Mouse (Mus musculus): Measurements from ENCODE around the gene Cox4i1. TPM values are rescaled to one million over a fixed set of nuclear protein-coding genes. Genes with fewer than 3 reads are reported as not detected.

Gene Cox4i1
- total RNA-seq, 2 experiments from 2014 or later: 930 to 997 TPM

DNA sequence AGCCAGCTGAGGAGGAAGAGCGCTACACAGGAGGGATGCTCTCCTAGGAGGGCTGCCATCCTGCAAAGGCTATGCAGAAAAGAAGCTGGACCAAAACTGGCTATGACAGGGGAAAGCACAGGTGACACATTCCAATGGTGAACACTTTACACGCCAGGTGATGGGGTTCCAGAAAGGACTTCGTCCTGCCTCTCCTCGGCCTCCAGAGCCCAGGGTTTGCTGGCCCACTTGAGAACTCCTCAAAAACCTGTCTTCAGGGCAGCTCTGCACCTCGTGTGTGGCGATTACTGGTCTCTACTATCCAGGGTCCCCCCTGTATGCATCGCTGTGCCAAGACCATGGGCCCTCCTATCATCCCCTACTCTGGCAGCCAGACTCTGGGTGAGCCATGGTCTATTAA is 20.5 kb downstream of the Cox4i1 start:
- no peak for DNase-seq (ENCODE audit: low spot score in 2 of 2)

DNA sequence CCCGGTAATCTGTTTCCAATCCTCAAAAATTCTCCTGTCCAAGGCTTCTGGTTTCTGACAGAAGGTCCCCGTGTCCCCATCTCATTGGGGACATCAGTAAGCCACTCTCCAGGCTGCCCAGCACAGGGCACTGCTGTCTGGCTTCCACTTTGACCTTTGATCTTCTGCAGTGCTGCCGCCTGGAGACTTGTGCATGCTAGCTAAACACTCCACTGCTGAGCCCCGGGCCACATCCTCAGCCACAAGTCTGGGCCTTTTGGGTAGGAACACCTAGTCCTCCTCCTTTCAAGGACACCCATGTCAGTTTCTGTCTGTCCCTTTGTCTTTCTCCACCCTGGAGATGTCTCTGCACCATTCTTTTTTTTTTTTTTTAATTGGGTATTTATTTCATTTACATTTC is 24.9 kb downstream of the Cox4i1 start:
- no peak for DNase-seq (ENCODE audit: low spot score in 2 of 2)

DNA sequence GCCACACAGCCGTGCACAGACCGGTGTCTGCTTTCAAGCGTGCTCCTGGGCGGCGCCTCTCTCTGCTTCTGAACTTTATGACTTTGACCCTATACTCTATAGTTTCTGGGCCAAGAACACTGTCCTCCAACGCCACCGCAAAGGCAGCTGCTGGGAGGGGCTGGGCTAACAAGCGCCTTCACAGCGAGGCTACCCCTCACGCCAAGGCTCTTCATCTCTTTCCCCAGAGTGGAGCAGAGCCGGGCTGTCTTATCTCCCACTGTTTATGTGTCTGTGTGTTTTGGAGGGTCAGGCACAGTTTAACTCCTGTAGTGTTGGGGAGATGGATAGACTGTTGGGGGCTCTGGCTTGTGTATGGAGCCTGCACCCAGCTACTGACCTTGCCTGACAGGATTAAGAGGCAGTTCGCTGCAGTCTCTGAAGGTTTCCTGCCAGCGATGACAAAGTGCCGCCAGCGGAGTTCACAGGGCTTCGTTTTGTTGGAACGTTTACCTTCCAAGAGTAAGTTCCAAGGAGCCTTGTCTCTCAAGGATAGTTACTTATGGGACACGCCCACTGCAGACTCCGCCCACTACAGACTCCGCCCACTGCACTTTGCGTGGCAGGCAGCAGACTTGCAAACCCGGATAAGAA is 26.0 kb downstream of the Cox4i1 start:
- DNase-seq (ENCODE audit: low spot score in 2 of 2): no peak

DNA sequence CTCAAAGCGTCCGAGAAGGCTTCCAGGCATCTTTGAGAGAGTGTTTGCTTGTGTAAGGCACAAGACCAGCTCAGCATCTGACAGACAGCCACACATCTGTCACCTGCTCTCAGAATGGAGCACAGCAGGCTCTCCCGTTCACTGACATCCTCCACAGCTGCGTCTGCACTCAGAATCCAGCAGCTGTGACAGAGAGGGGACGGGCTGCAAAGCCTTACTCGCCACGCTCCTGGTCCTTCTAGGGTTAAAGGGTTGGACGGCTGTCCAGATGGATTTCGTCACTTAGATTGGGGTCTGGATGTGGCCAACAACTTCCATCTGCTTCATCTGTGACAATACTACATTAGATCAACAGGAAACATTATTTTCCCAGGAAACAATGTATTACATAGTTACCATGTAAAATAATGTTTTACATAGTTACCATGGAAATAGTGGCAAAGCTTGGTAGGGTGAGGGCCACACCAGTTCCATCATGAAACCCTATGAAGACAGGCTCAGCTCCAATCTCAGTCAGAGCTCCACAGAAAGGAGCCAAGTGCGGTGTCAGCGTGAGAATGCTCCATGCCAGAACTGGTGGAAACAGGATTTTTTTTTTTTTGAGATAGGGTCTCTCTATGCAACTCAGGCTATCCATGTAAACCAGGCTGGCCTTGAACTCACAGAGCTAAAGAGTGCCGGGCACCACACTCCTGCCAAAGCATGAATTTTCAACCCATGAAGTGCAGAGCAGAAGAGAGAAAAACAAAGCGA is 28.6 kb downstream of the Cox4i1 start:
- DNase-seq (ENCODE audit: low spot score in 2 of 2): peak in 1 of 2 experiments; percentile 26

DNA sequence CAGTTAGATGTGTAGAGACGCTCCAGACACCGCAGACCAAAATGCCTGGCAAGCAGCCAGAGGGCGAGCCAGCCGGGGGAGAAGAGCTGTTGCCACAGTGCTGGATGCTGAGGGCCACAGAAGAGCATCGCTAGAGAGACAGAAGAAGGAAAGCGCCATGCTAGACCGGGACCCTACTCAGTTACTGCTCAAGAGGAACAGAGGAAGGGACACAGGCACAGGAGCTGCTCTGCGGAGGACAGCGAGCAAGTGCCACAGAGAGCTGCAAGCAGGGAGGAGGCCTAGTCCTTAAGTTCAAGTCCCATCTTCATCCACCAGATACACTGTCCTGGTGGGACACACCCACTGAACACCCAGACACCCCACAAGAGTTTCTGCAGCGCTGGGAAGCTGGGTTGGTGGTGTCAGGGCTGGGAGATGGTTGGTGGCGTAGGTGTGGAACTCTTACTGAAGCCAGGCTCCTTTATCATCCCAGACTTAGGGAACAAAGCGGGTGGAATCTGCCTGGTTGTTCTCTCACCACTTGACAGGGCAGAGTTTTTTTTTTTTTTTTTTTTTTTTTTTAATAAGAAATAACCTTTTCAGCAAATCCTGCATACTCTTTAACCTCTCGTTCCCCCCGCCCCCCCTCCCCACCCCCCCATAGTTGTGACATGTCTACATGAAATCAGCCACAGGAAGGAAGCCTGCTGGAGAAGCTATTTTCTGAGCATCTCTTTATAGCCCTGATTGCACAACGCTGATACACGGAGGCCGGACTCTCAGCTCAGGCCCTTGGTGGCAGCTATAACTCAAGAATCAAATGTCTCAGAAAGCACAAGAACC is 29.3 kb downstream of the Cox4i1 start:
- peak; percentile 57 to 66 for DNase-seq (ENCODE audit: low spot score in 2 of 2)

DNA sequence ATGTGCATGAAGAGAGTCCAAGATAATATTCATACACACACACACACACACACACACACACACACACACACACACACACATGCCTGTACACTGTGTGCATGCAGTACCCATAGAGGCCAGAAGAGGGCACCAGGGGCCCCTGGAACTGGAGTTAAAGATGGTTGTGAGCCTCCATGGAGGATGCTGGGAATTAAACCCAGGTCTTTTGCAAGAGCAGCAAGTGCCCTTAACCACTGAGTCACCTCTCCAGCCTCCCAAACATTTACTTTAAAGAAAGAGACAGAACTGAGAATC is 29.9 kb downstream of the Cox4i1 start:
- no peak for DNase-seq (ENCODE audit: low spot score in 2 of 2)

DNA sequence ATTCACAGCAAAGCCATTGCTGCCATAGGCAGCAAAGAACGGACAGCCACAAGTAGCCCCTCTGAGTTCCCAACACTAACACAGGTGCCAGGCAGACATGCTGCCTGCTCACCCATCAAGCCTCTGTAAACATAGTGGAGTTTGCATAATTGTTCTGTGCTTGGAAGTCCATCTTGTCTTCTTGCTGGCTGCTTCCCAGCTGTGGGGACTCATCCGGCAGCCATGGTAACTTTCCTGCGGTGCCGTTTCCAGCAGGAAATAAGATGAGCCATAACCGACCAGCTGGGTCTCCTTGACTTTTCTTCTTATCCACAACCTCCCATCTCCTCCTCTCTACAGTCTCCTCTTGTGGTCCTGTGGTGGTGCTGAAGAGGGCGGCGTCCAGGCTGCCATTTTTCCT is 30.4 kb downstream of the Cox4i1 start:
- no peak for DNase-seq (ENCODE audit: low spot score in 2 of 2)

DNA sequence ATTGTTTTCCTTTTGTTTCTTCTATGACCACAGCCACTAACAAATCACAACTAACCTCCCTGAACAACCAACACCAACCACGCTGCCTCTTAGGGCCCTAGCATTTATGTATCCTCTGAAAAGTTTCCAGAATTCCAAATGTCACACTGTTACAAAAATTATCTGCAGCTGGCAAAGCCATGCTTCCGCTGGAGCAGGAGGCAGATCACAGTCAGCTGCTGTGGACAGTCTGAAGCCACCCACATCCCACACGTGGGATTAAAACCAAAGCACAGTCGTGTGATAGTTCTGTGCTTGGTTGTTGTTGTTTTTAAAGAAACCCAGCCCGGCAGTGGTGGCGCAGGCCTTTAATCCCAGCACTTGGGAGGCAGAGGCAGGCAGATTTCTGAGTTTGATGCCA is 31.1 kb downstream of the Cox4i1 start:
- DNase-seq (ENCODE audit: low spot score in 2 of 2): no peak

DNA sequence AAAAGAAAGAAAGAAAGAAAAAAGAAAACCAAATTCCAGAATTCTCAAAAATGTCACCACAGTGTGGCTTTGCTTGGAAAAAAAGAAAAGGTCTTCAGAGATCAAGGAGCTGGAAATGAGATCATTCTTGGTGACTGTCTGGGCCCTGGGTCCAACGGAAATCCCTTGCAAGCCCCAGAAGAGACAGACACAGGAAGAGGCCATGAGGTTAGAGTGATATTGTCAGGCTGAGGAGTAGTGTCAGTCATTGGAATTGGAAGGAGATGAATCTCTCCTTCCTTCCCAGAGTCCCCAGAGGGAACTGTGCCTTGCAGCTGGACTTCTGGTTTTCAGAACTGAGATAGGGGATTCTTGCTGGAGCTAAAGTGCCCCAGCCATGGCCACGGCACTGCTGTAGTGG is 31.5 kb downstream of the Cox4i1 start:
- no peak for DNase-seq (ENCODE audit: low spot score in 2 of 2)

DNA sequence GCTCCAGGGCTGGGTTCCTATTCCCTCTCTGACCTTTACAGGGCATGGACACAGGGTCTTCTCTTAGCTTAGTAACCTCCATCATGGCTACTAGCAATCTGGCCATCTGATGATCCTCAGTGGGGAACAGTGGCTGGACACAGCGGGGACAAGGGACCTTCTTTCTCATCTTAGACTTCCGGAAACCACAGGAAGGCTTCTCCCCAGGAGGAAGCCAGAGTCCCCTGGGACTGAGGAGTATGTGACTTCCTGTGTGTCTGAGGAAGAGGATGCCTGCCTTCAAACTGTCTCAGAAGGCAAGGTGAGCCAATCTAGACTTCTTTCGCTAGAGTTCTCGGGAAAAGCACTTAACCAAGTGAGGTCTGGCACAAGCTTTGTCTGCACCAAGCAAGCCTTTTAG is 32.0 kb downstream of the Cox4i1 start:
- no peak for DNase-seq (ENCODE audit: low spot score in 2 of 2)

DNA sequence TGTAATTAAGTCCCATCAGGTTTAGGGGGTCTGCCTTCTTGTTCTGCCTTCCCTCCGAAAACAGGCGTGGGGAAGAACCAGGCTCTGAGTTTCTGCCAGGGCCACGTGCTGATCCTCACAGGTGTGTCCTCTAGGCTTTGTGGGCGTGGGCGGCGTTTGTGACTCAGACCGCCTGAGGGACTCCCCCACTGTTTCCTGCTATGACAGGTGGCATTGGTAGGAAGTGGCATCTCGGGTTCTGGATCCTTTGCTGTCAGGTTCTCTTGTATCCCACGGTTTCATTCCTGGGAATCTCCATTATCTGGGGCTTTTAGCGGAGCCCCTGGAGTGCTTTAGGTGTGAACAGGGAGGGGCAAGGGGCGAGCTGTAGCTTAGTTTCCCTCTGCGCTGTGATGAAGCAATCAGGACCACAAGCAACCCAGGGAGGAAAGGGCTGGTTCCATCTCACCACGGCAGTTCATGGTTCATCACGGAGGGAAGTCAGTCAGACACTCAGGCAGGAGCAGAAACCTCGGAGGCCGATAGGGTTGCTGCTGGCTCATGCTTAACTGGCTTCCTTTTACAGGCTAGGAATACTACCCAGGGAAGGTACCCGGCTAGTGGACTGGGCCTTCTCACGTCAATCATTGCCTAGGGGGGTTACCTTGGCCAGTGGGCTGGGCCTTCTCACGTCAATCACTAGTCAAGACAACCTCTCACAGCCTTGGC is 33.9 kb downstream of the Cox4i1 start:
- no peak for DNase-seq (ENCODE audit: low spot score in 2 of 2)

DNA sequence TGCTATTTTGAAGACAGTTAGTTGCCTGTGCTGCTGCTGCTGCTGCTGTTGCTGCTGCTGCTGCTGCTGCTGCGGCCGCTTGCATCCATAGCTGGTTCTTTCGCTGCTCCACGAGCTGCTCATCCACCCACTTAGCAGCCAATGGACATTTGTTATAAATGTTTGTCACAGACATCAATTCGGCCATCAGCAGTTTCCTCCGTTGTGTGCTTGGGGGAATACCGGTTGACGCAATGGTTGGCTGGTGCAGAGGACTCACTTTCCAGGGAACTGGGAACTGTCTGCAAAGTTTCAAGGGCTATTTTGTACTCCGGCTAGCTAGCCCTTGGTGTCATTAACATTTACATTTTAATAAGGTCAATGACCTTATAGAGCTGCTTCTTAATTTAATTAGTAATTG is 36.2 kb downstream of the Cox4i1 start:
- DNase-seq (ENCODE audit: low spot score in 2 of 2): no peak

DNA sequence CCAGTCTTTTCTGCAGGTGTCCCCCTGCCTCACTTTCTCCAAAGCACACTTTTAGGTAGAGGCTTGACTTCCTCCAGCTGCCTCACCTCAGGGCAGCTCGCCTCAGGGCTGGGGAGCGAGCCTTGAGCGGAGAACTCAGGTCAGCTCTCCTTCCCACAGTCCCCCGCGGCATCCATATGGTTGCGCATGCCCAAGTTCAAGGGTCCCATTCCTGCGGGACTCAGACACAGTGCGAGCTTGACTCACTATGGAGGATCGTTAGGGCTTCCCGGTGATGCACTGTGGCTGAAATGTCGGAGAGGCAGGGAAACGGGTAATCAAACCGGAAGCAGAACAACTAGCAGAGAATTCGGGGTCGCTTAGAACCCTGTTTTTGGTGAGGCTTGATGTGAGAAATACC is 37.1 kb downstream of the Cox4i1 start:
- no peak for DNase-seq (ENCODE audit: low spot score in 2 of 2)

DNA sequence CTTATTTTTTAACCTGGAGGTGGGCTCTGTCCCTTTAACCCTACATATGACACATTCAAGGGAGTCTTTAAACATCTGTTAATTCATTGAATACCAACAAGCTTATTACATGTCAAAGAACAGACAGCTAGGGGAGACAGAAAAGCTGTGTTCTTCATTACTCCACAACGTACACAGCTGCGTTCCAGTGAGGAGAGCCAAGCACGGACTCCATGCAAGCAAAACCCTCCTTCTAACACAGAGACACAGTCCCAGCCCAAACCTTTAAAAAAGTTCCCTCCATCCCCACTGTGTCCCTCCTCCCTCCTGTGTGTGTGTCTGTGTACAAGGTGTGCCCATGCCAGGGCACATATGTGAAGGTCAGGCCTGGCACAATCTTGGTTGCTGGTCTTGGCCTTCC is 38.2 kb downstream of the Cox4i1 start:
- no peak for DNase-seq (ENCODE audit: low spot score in 2 of 2)

DNA sequence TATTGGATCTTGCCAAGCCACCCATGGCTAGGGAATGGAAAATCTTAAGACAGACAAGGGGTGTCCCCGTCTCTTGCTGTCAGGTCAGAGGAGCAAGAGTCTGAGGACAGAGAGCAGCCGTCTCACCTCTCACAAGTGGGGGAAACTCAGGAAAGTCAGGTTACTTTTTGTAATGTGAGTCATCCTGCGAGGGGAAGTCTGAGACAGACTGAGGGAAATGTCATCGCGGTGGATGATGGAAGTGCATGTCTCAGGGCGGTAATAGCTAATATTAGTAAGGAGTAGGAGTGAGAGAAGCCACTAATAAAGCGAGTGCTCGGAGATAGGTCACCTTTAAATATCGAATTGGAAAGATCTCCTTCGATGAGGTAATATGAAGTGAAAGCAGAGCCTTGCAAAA is 41.2 kb downstream of the Cox4i1 start:
- no peak for DNase-seq (ENCODE audit: low spot score in 2 of 2)

DNA sequence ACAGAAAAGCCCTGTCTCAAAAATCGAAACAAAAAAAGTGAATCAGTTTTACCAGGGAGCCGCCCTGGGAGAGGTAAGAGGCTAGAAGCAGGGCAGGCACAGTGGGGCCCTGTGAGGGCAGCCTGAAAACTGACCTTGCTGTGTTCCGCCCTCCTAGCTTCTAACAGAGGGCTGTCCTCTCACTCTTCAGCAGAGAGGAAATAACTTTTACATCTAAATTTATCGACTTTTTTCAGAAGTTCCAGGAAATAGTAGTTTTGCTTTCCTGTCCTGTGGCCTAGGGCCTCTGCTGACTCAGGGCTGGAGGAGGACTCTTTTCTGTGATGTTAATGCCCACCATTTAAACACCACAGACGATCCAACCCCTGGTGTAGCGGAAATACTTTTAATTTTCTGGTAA is 47.2 kb downstream of the Cox4i1 start:
- DNase-seq (ENCODE audit: low spot score in 2 of 2): no peak

DNA sequence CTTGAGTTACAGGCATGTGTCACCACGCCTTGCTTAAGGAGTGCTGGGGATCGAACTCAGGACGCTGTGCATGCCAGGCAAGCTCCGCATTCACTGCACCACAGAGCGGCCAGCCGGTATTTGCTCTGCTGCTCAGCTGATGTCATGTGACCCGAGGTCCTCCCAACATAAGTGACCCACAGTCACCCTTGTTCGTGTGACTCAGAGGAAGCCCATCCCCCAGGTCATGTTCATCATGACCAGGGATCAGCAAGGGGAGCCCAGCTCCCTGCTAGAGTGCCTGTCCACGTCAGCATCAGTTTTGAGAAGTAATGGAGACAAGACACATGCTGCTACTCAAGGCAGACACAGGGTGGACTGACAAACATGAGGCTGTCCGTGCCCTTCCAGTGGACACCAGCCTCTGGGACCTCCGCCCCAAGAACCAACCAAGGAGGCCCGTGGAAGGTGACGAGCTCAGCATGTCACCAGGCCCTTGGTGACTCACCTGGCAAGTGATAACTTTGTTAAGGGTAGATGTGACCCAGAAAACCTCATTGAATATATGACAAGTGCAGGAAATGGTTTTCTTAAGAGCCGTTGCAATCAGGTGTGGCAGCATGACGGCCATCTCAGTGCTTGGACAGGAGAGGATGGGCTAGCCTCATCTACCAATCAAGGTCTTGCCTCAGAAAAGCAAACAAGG is 48.1 kb downstream of the Cox4i1 start:
- no peak for DNase-seq (ENCODE audit: low spot score in 2 of 2)

DNA sequence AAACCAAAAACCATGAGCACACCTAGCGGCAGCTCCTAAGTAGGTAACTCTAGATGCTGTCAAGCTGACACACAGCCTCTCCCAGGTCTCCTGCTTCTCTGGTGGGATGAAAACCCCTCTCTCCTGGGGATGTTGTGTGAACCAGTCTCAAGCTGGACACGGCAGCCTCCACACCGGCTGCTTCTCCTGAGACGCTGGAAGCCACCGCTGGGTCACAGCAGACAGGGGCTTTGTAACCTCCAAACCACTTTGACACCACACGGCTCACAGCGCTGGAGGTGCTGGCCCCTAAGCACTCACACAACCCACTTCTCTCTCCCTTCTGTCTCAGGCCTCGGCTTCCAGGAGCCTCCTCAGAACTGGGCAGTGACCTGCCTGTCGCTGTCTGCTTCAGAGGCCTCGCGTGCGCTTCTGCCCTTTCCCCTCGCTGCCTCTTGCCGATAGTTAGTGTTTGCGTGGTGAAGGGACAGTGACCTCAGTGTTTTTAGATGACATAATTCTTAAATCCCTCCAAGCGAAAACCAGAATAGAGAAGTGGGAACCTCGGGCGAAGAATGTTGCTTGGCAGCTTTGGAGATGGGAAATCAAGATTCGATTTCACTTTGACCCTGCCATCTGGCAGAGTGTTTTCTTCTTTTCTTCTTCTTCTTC is 51.7 kb downstream of the Cox4i1 start:
- DNase-seq (ENCODE audit: low spot score in 2 of 2): no peak

DNA sequence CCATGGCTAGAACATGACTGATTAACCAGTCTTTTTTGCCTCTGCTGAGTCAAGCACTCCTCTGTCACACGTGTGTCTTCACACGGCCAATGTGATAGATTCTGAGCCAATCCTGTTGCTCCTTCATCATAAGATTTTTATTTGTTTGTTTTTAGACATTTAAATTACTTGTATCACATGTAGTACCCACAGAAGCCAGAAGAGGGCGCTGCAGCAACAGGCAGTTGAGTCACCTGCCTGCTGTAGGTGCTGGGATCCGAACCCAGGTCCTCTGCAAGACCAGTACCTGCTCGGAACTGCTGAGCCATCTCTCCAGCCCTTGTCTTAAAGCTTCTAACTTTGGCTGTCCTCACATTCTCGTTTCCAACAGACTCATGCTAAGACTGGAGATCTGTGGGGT is 55.0 kb downstream of the Cox4i1 start:
- no peak for DNase-seq (ENCODE audit: low spot score in 2 of 2)

Measured in layer of hippocampus, postnatal 10 days (tissue).